Mouse (Mus musculus): ENCODE measurements at regions not wholly inside any gene's neighbourhood (a gene's known extent, or its start where the extent isn't known, plus 50 kb on each side); places are given as distances from the start of the nearest gene placed in this dataset.
A peak's percentile ranks its signal among the peaks of the same experiment; 100 is the strongest.

GRCm38 (mm10) chr9:87965103-87965780 is 234.2 kb upstream of the Tbx18 start:
- DNase-seq, result no peak

GRCm38 (mm10) chr9:87968190-87969082 is 237.4 kb upstream of the Tbx18 start:
- no peak for DNase-seq

- DNase-seq, result no peak
Measured at GRCm38 (mm10) chr9:87970586-87970985, 239.5 kb upstream of the Tbx18 start.

DNA sequence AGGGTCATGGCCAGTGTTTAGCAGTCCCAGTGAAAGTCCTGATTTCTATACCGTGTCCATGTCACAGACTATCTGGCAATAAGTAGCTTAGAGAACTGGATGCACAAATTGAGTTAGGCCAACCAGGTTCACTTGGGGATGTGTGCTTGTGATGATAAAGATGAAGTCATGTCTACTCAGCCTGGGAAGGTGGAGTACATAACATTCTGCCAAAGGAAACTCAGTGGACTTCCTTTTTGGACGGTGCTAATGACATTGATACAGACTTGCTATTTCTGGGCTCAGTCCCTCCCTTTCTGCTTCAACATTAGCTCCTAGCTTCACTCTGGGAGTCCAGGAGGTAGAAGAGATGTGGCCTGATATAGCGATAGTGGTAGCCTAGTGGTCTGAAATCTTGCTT is 240.7 kb upstream of the Tbx18 start:
- DNase-seq, result no peak

DNA sequence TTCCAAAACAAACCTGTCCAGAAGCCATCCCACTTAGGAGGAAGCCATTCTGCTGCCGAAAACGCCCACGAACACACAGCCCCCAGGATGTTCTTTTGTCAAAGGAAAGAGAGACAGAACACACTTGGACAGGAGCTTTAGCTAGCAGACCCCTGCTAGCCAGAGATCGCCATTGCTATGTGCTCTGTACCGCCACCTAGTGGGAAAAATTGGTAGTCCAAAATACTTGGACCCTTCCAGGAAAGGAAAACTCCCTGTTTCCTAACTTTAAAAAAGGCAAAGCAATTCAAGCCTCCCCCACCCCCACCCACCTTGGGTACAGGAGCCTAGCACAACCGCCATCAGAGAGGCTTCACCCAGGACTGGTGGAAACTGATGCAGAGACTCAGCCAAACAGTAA is 242.5 kb upstream of the Tbx18 start:
- DNase-seq, result peak; percentile 37

DNA sequence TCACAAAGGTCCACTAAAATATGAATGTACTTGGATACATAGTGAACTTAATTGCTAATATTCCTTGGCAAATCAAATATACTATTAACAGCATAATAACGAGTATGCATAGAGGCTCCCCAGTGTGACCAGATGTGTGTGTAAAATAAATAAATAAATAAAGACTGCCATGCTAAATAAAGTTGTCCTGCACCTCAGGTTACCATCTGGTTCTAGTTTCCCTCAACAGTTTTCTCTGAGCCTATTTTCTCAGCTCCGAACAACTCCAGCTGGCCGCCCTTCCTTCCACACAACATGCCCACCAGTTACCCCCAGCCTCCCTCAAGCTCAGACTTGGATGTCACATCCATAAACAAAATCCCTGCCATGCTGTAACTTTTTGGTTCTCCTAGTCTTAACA is 253.8 kb upstream of the Tbx18 start:
- no peak for DNase-seq

DNA sequence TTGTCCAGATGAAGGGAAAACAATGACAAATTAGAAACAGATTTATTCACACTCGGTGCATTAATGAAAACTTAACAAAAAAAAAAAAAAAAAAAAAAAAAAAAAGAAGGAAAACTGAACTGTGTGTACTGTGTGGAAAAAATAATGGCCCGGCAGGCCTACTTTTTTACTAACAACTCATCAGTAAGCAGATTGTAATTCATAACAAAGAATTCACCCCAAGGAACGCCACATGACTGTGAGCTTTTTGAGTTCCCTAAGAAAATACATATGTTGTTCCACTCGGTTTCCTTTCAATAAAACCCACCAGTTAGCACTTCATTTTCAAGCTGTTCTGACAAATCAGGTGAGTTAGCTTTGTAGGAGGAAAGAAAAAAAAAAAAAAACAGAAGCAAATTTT is 254.4 kb upstream of the Tbx18 start:
- no peak for DNase-seq

DNA sequence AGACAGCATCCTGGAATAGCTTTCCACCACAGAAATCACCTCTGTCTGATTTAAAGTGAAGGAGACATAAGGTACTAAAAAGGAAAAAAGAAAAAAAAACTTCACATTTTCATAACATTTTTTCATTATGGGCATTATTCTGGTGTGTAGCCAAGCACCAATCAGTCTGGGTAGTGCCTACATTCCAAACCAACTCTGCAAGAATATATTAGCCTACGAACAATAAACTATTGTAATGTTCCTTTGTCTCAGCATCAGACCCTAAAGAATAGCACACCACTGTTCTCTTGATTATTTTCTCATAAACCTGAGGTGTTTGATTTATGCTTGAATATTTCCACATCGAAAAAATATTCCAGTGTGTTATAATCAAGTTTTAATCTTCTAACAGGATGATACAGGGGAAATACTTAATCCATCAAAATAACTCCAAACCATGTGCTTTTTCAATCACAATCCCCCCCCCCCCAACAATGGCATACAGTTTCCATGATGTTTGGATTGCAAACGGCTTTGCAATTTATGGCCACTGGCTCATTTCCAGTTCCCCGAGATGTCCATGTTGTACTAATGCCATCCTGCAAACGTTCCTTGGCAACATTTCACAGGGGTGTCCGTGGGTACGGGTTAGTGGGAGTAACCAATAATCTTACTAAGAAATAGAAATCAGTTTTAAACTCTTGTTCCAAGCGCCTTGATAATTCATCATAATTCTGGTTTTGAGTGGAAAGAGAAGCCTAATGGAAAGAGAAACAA is 275.1 kb upstream of the Tbx18 start:
- DNase-seq, result peak; percentile 14

GRCm38 (mm10) chr9:88023752-88024151 is 292.7 kb upstream of the Tbx18 start:
- DNase-seq, result no peak

DNA sequence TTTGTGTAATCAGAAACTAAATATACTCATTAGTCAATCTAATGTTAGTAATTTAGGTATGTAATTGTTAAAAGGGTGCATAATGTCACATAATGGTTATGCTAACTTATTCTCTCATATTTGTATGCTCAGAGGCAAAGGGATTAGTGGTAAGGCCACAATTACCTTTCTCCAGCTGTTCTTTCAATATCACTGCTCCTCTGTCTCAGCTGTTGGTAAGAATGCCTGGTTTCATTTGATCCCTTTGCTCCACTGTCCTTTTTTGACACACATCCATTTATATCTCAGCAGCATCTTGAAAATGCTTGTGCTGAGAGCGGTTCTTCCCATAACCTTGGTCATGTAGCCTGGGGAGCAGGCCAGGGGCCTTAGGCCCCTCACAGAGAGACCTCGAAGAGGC is 294.9 kb upstream of the Tbx18 start:
- DNase-seq, result no peak

DNA sequence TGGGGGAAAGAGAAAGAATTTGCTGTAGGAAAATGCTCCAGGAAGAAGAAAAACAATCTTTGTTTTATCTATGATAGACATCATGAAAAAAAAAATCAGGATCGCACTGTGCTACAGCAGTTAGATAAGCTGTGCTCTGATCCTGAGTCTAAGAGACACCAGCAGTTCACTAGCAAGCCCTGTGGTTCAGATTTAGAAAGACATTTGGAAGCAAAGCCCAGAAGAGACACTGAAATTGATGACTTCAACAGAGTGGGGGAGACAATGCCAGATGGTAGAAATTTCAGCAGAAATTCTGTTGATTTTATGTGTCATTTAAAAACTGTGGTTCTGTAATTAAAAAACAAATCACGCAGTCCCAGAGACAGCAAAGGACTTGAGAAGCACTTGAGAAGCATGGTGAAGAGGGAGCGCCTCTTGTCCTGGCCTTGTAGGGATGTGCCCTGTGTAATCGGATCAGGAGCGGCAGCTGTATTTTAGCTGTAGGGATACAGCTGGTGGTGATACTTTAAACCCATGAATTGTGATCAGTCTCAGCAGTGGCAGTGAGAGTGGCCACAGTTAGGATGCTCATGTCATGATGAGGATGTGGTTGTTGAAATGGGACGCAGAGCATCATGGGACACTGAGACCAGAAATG is 296.4 kb upstream of the Nt5e start:
- no peak for DNase-seq

- no peak for DNase-seq
Measured at GRCm38 (mm10) chr9:88037560-88037959, 289.4 kb upstream of the Nt5e start.

DNA sequence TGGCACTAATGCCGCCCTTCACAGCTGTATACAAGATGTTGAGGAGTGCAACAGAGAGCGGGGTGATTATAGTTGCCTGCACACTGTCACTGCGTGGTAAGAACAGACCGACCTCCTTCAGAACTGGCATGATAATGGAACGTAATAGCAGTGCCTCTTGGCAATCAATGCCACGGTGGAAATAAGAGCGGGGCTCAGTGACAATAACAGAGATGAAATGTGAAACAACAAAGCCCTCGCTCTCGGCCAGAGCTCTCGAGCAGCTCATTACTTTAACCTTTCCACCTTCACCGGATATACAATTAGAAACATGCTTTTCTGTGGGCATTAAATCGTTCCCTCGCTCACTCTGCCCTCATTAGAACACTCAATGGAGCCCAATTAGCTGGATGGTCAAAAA is 277.7 kb upstream of the Nt5e start:
- peak; percentile 52 for DNase-seq

- no peak for DNase-seq
Measured at GRCm38 (mm10) chr9:88049792-88050191, 277.2 kb upstream of the Nt5e start.

GRCm38 (mm10) chr9:88058551-88058950 is 268.4 kb upstream of the Nt5e start:
- no peak for DNase-seq

DNA sequence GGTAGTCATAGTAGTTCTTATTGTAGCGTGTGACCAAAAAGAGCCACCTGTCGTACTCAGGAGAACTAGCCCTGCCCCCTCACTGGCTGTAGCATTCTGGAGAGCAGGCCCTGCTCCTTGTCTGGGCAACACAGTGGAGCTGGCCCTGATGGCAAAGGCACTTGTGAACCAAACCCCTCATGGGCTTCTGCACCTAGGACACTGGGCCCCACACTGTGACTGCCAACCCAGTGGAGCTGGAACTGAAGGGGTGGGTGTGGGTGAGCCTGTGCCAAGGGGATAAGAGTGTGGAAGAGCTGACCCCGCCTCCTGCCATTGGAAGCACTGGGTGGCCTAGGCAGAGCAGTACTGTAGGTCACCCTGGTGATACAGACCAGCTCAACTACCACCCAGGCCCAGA is 268.0 kb upstream of the Nt5e start:
- no peak for DNase-seq

- no peak for DNase-seq
Measured at GRCm38 (mm10) chr9:88063973-88064676, 262.9 kb upstream of the Nt5e start.

- DNase-seq, result no peak
Measured at GRCm38 (mm10) chr9:88065057-88065456, 261.9 kb upstream of the Nt5e start.

DNA sequence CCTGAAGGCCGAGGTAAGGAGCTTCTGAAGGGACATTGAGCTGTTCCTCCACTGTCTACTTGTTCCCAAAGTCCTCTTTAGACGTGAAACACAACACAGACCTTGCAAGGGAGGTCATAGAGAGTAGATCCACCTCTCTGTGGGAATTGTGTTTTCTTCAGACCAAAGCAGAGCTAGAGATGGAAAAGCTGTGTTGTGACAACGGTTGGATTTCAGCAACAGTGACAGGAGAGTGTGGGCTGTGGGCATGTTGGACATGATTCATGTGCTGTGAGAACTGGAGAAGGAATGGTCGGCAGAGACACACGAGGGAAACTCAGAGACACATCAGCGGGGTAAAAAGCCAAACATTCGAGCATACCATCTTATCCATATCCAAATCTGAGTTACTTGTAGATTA is 261.2 kb upstream of the Nt5e start:
- no peak for DNase-seq

- no peak for DNase-seq
Measured at GRCm38 (mm10) chr9:88068322-88068721, 258.7 kb upstream of the Nt5e start.

DNA sequence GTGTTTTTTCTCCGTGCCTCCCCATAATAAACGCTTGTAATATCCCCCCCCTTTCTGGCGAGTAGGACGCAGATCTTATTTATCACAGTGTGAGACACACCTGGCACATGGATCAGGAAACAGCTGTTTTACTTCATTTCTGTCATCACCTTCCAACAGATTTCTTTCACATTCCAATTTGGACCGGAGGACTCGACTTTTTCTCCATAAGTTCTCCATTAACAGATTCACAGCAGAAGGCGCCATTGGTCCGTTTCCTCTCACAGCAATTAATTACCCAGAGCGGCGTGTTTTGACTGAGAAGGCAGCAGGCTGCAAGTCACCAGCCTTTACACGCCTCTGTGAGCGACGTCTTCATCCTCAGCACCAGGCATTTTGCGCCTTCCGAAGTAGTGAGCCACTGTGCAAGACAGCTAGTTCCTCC is 258.1 kb upstream of the Nt5e start:
- no peak for DNase-seq

DNA sequence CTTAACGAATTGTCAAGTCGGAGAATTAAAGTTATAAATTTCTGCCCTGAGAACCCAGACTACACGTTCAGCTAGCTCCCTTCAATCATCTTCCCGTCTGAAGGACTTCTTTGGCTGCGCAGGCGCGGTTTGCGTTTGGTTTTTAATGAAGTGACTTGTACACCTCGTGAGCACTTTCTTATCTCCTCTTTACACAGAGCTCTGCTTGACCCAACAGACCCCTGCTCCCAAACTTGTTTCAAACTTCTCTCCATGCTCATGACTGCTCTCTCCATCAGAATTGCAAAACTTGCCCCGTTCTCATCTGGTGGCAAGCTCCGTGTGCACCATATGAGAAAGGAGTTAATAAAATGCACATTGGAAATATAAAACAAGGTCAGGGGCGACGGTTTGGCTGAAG is 257.2 kb upstream of the Nt5e start:
- no peak for DNase-seq

All from retina, postnatal 1 day (tissue).